Mouse (Mus musculus) liver, embryonic 14.5 days (tissue): ENCODE data around the gene Atp8a2. TPM values are rescaled to one million over a fixed set of nuclear protein-coding genes. Genes with fewer than 3 reads are reported as not detected.

Experiments
- ATAC-seq: fragments of 200-750 bp; cut with Nextera tagmentation; 2 replicates; pipeline ENCODE4 v1.8.0; 2017; ENCODE audit warnings: moderate number of reproducible peaks, mild to moderate bottlenecking, moderate library complexity; ENCODE audit not compliant: insufficient read depth
- DNase-seq, 3 experiments: peaks; one replicate each; pipeline ENCODE4 v3.0.0-alpha.2; 2012 to 2013; ENCODE audit warnings: low read depth in 3 of 3, low spot score in 3 of 3
- H3K27ac ChIP-seq: fragments of 300-500 bp; sonication (generic); 2 replicates; pipeline ENCODE4 v1.5.1; 2014; ENCODE audit warnings: moderate library complexity, mild to moderate bottlenecking, control low read depth, inconsistent platforms
- H3K27me3 ChIP-seq: fragments of 300-500 bp; sonication (generic); 2 replicates; pipeline ENCODE4 v1.6.1; 2014; ENCODE audit warnings: mild to moderate bottlenecking, low read length, moderate library complexity; ENCODE audit not compliant: control insufficient read depth, insufficient read depth
- H3K36me3 ChIP-seq: fragments of 300-500 bp; sonication (generic); replicated peaks from 2 replicates; pipeline ENCODE4 v1.6.1; 2014; ENCODE audit warnings: low read depth; ENCODE audit not compliant: control insufficient read depth, insufficient read depth
- H3K4me1 ChIP-seq, 2 experiments: fragments of 200-500 bp in 1 of 2; fragments of 300-500 bp in 1 of 2; sonication (generic) in 1 of 2; replicated peaks; 2 replicates each; pipeline ENCODE4 v1.6.1; 2012 to 2014; ENCODE audit warnings: antibody characterized with exemption in 1 of 2, inconsistent platforms in 1 of 2, low read length in 1 of 2; ENCODE audit not compliant: control insufficient read depth in 2 of 2, insufficient read depth in 2 of 2
- H3K4me2 ChIP-seq: fragments of 300-500 bp; sonication (generic); 2 replicates; pipeline ENCODE4 v1.6.1; 2014; ENCODE audit warnings: low read depth, mild to moderate bottlenecking, control low read depth, moderate library complexity
- H3K4me3 ChIP-seq, 2 experiments: fragments of 200-500 bp in 1 of 2; fragments of 300-500 bp in 1 of 2; sonication (generic) in 1 of 2; 2 replicates each; pipeline ENCODE4 v1.5.1; 2012 to 2014; ENCODE audit warnings: low read depth in 2 of 2, low read length in 2 of 2, mild to moderate bottlenecking in 2 of 2, control low read depth in 1 of 2, inconsistent platforms in 1 of 2, moderate library complexity in 1 of 2; ENCODE audit not compliant: insufficient read depth in 1 of 2
- H3K9ac ChIP-seq: fragments of 300-500 bp; sonication (generic); replicated peaks from 2 replicates; pipeline ENCODE4 v1.6.1; 2014; ENCODE audit warnings: mild to moderate bottlenecking, control low read depth, moderate library complexity
- H3K9me3 ChIP-seq: fragments of 300-500 bp; sonication (generic); 2 replicates; pipeline ENCODE4 v1.6.1; 2016; ENCODE audit warnings: low read length, mixed read lengths; ENCODE audit not compliant: control insufficient read depth
- CTCF ChIP-seq: IDR thresholded peaks from 2 replicates; pipeline ENCODE4 v1.5.1; 2016; ENCODE audit warnings: antibody characterized with exemption, low read depth, control low read depth
- EP300 ChIP-seq: IDR thresholded peaks from 2 replicates; pipeline ENCODE4 v1.6.1; 2016; ENCODE audit warnings: antibody characterized with exemption, low read depth
- WGBS: fragments of 180-500 bp; shearing (Covaris S2); extraction: QIAGEN DNeasy Blood & Tissue Kit; methylation state at CpG from one replicate; pipeline ENCODE4 v1.1.7; 2014; ENCODE audit not compliant: insufficient replicate concordance; 5-methylcytosine and 5-hydroxymethylcytosine counted together
- microRNA counts: library from miRNA; unstranded; fragments of <30 nt; microRNA quantifications from one replicate; lab custom pipeline; 2016
- microRNA-seq: library from miRNA; unstranded; fragments of <30 nt; microRNA quantifications from one replicate; pipeline ENCODE4, GENCODE M21; 2016
- polyA plus RNA-seq, 2 experiments: library from polyadenylated mRNA; depleted of rRNA in 1 of 2; stranded (reverse) in 1 of 2; unstranded in 1 of 2; fragments of >200 nt; fragmentation: Nextera tagmentation in 1 of 2; extraction: Ambion mirVana in 1 of 2; gene quantifications; 2 replicates each; pipeline versions ENCODE4 v1.2.1 to v1.2.3; 2012 to 2014

Gene Atp8a2
- polyA plus RNA-seq, 2 experiments, result 0.51 to 1.8 TPM

DNA sequence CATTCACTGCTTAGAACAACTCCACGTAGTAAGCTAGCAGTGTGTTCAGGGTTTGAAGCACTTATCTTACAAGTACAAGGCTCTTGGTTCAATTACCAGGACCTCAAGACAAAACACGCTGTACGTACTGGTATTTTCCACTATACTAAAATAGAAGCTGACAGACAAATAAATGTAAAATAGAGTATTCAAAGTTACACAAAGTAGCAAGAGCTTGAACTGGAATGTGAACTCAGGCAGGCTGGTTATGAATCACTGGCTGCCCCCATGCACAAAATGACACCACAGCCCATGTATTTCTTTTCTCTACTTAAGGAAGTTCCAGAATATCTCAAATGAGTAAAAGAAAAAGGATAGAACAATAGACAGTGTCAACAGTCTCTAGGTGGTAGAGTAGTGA lies 602.0 kb downstream of the Atp8a2 start:
- Histone ChIP-seq H3K9ac (no peak overlapping the region), H3K27me3 (no peaks in the 10 kb centered on the region), H3K36me3 (peaks cover 6% of the 10 kb centered on the region), H3K9me3 (no peaks in the 10 kb centered on the region), H3K4me2 (no peak overlapping the region), H3K4me3 (no peak overlapping the region), H3K4me1 (peaks cover 3 to 10% of the 10 kb centered on the region in 2 experiments), H3K27ac (no peak overlapping the region)
- no peak for TF ChIP-seq CTCF
- no peak for TF ChIP-seq EP300
- WGBS, result 79% methylated on average over 3 of the region's 3 CpGs
- ATAC-seq (no peak), DNase-seq (no peak)

DNA sequence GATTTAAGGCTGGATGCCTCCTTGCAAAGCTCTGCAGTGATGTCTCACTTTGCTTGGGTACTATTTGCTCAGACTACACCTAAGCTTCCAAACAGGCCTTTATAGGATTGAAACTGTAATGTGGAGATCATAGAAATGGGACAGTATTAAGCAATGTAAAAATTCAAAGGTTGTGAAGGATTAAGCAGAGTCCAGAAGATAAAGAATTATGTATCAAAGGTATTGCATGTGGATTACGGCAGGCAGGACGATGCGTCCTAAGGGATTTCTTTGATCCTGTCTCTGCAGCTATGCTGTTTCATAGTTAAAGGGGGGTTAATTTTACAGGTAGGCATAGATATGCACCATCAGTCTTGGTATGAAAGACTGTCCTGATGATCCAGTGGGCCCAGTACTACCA lies 604.4 kb downstream of the Atp8a2 start:
- H3K9ac ChIP-seq, result no peak overlapping the region
- H3K36me3 ChIP-seq, result peaks cover 25% of the 10 kb centered on the region
- WGBS, result 75% methylated on average over 3 of the region's 3 CpGs
- H3K27ac ChIP-seq, result no peak overlapping the region
- H3K4me2 ChIP-seq, result no peak overlapping the region
- H3K4me3 ChIP-seq, result no peak overlapping the region
- no peaks in the 10 kb centered on the region for H3K27me3 ChIP-seq
- no peaks in the 10 kb centered on the region for H3K9me3 ChIP-seq
- no peak for DNase-seq
- ATAC-seq, result no peak
- TF ChIP-seq CTCF, result no peak
- TF ChIP-seq EP300, result no peak
- H3K4me1 ChIP-seq, result peaks cover 3 to 6% of the 10 kb centered on the region in 2 experiments

DNA sequence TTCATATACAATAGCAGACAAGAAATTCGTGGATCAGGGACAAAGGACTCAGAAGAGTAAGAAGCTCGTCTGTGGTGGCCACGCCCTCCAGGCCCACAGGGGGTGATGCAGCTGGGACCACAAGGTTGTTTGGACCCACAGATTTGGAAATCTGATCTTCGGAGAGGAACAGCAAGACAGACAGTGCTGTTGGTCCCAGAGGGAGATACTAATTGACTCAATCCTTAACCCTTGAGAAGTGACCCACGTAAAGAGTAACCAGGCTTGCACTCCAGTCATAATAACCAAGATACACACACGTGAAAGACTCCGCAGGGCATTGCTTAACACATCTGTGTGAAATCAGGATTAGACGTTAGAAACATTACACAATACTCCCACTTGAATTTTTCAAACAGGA lies 605.1 kb downstream of the Atp8a2 start:
- Histone ChIP-seq H3K4me1 (peaks cover 3 to 4% of the 10 kb centered on the region in 2 experiments), H3K4me2 (no peak overlapping the region), H3K4me3 (no peak overlapping the region), H3K9ac (no peak overlapping the region), H3K27me3 (no peaks in the 10 kb centered on the region), H3K9me3 (no peaks in the 10 kb centered on the region), H3K36me3 (peaks cover 25% of the 10 kb centered on the region), H3K27ac (no peak overlapping the region)
- no peak for DNase-seq
- no peak for TF ChIP-seq EP300
- TF ChIP-seq CTCF, result no peak
- 67% methylated on average over 8 of the region's 8 CpGs for WGBS
- ATAC-seq, result no peak

DNA sequence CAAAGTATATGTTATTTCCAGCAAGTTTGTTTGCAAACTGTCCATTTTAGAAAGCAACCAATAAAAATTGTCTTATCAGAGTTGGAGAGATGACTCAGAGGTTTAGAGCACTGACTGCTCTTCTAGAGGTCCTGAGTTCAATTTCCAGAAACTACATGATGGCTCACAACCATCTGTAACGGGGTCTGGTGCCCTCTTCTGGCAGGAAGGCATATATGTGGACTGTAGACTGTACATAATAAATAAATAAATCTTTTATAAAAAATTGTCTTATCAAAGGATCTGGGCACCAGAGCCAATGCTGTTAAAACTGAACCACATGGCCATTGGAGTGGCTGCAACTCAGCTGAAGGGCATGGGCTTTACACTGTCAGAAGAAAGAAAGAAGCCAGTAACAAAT lies 606.4 kb downstream of the Atp8a2 start:
- 67% methylated on average over 1 of the region's 1 CpGs for WGBS
- no peak overlapping the region for H3K4me3 ChIP-seq
- ATAC-seq (no peak), DNase-seq (no peak)
- H3K9ac ChIP-seq, result no peak overlapping the region
- peaks cover 27% of the 10 kb centered on the region for H3K36me3 ChIP-seq
- no peaks in the 10 kb centered on the region for H3K27me3 ChIP-seq
- no peak overlapping the region for H3K4me2 ChIP-seq
- peak; percentile 45; the same call in 1 of the 2 replicates for TF ChIP-seq CTCF
- no peak for TF ChIP-seq EP300
- no peaks in the 10 kb centered on the region for H3K9me3 ChIP-seq
- no peak overlapping the region for H3K27ac ChIP-seq
- no peaks in the 10 kb centered on the region for H3K4me1 ChIP-seq

MicroRNAs encoded within 50 kb of the gene (microRNA counts, 519-probe panel; counts per million panel counts)
- microRNA mmu-miR-719 (lab: Ali Mortazavi, UCI), result 69.9 counts per million

Small RNAs within 50 kb of the gene (microRNA-seq; reads per million reads assigned to microRNA genes)
- not detected for gene Mir719

Other genes starting within 250 kb of the Atp8a2 start
- gene Nupl1, start 54.3 kb upstream of the Atp8a2 start, polyA plus RNA-seq (2012; rRNA removed), result 0.03 TPM in 1 of 2 replicates, not detected in the other
- gene Nupl1, start 54.3 kb upstream of the Atp8a2 start, polyA plus RNA-seq (2014; fragmentation: Nextera tagmentation; extraction: Ambion mirVana), result not detected in 2 replicates
- gene Gm49336, start 54.3 kb upstream of the Atp8a2 start, polyA plus RNA-seq (2012; rRNA removed), result 15.0 and 20.4 TPM in 2 replicates
- gene Gm49336, start 54.3 kb upstream of the Atp8a2 start, polyA plus RNA-seq (2014; fragmentation: Nextera tagmentation; extraction: Ambion mirVana), result 35.9 and 40.4 TPM in 2 replicates
- gene Mtmr6, start 68.0 kb upstream of the Atp8a2 start, polyA plus RNA-seq (2012; rRNA removed), result 5.1 and 7.8 TPM in 2 replicates
- gene Mtmr6, start 68.0 kb upstream of the Atp8a2 start, polyA plus RNA-seq (2014; fragmentation: Nextera tagmentation; extraction: Ambion mirVana), result 13.4 and 14.0 TPM in 2 replicates
- gene Amer2, start 176.1 kb upstream of the Atp8a2 start, polyA plus RNA-seq (2012; rRNA removed), result 0.17 and 0.18 TPM in 2 replicates
- 0.15 and 0.23 TPM in 2 replicates for gene Amer2, start 176.1 kb upstream of the Atp8a2 start, polyA plus RNA-seq (2014; fragmentation: Nextera tagmentation; extraction: Ambion mirVana)